Comparison of ENCODE assay signal across 25 mouse cellular contexts in the genomic region with DNA sequence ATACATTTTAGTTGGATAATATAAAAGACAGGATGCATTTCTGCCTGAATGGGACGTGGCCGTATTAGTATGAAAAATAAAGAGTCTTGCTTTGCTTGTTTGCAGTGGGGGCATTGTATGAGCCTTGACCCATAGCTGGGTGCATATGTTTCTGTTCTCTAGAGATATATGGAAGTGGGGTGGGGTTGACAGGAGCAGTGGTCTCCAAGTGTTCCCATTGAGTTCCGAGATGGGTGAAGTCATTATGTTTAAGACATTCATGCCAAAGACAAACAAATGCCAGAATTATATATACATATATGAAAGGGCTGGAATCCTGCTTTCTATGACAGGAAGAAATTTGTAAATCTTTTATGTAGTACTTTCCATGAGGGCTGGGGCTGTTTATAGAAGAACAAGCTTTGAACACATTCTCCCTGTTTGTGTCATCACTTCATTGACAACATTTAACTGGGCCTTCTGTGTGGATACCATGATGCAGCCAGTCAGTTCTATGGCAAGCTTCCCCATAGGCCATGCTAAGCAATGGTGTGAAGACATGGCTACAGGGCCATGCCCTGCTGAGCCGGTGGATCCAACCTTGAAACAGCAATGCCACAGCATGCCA.
"Had no signal": no experiment of that assay in that cellular context is flagged by ENCODE, and none has a peak within 500 bp of the region (broad histone marks: within the 10 kb centered on the region; RNA-seq: fewer than 3 reads in every experiment).

No protein-coding gene starts in this region.

- H3K4me1 ChIP-seq: heart, embryonic 13.5 days; hindbrain, embryonic 13.5 days; hindbrain, embryonic 15.5 days; limb, embryonic 15.5 days had no signal

- H3K27ac ChIP-seq: heart, embryonic 10.5 days; heart, embryonic 13.5 days; heart, embryonic 15.5 days; hindbrain, embryonic 13.5 days; hindbrain, embryonic 15.5 days; hindbrain, postnatal 0 days; kidney, embryonic 15.5 days; kidney, postnatal 0 days; limb, embryonic 13.5 days; limb, embryonic 15.5 days had no signal

- H3K9me3 ChIP-seq: heart, embryonic 10.5 days; heart, embryonic 13.5 days; heart, embryonic 15.5 days; hindbrain, embryonic 13.5 days; hindbrain, embryonic 15.5 days; kidney, embryonic 15.5 days; limb, embryonic 13.5 days; limb, embryonic 15.5 days had no signal

- H3K4me2 ChIP-seq: heart, embryonic 13.5 days; heart, embryonic 15.5 days; hindbrain, embryonic 13.5 days; hindbrain, embryonic 15.5 days; kidney, embryonic 15.5 days; limb, embryonic 13.5 days; limb, embryonic 15.5 days had no signal

- H3K9ac ChIP-seq: forebrain, postnatal 0 days; heart, embryonic 13.5 days; heart, embryonic 15.5 days; hindbrain, embryonic 13.5 days; hindbrain, embryonic 15.5 days; kidney, embryonic 15.5 days; limb, embryonic 13.5 days; limb, embryonic 15.5 days had no signal

- H3K36me3 ChIP-seq: hindbrain, embryonic 13.5 days; hindbrain, embryonic 15.5 days; kidney, embryonic 15.5 days; limb, embryonic 13.5 days; limb, embryonic 15.5 days had no signal

- ATAC-seq: forebrain, postnatal 0 days; hindbrain, postnatal 0 days; intestine, embryonic 16.5 days had no signal

- DNase-seq: forebrain, postnatal 0 days; gastrocnemius, postnatal 14 days; gastrocnemius, postnatal 36 days; heart, adult 18-20 months; heart, postnatal 14 days; heart, postnatal 36 days; kidney, adult 11 months; kidney, adult 2 months; kidney, adult 9 months; kidney, postnatal 14 days; kidney, postnatal 36 days; layer of hippocampus, adult 9-11 months; layer of hippocampus, postnatal 36 days; left cerebral cortex, postnatal 4 days had no signal

- H3K4me3 ChIP-seq: heart, embryonic 10.5 days; heart, embryonic 13.5 days; heart, embryonic 15.5 days; hindbrain, embryonic 13.5 days; hindbrain, embryonic 15.5 days; kidney, embryonic 15.5 days; limb, embryonic 13.5 days; limb, embryonic 15.5 days had no signal

- H3K27me3 ChIP-seq: heart, embryonic 13.5 days; heart, embryonic 15.5 days; hindbrain, embryonic 13.5 days; hindbrain, embryonic 15.5 days; kidney, embryonic 15.5 days; limb, embryonic 13.5 days; limb, embryonic 15.5 days had no signal
